Mouse (Mus musculus) liver, embryonic 14.5 days (tissue): ENCODE results near the gene Six5. TPM values are rescaled to one million over a fixed set of nuclear protein-coding genes. Genes with fewer than 3 reads are reported as not detected.

Source experiments
- ATAC-seq: fragments of 200-750 bp; cut with Nextera tagmentation; 2 replicates; pipeline ENCODE4 v1.8.0; 2017; ENCODE audit warnings: moderate number of reproducible peaks, mild to moderate bottlenecking, moderate library complexity; ENCODE audit not compliant: insufficient read depth
- DNase-seq, 3 experiments: peaks; one replicate each; pipeline ENCODE4 v3.0.0-alpha.2; 2012 to 2013; ENCODE audit warnings: low read depth in 3 of 3, low spot score in 3 of 3
- H3K27ac ChIP-seq: fragments of 300-500 bp; sonication (generic); 2 replicates; pipeline ENCODE4 v1.5.1; 2014; ENCODE audit warnings: moderate library complexity, mild to moderate bottlenecking, control low read depth, inconsistent platforms
- H3K27me3 ChIP-seq: fragments of 300-500 bp; sonication (generic); 2 replicates; pipeline ENCODE4 v1.6.1; 2014; ENCODE audit warnings: mild to moderate bottlenecking, low read length, moderate library complexity; ENCODE audit not compliant: control insufficient read depth, insufficient read depth
- H3K36me3 ChIP-seq: fragments of 300-500 bp; sonication (generic); replicated peaks from 2 replicates; pipeline ENCODE4 v1.6.1; 2014; ENCODE audit warnings: low read depth; ENCODE audit not compliant: control insufficient read depth, insufficient read depth
- H3K4me1 ChIP-seq, 2 experiments: fragments of 200-500 bp in 1 of 2; fragments of 300-500 bp in 1 of 2; sonication (generic) in 1 of 2; replicated peaks; 2 replicates each; pipeline ENCODE4 v1.6.1; 2012 to 2014; ENCODE audit warnings: antibody characterized with exemption in 1 of 2, inconsistent platforms in 1 of 2, low read length in 1 of 2; ENCODE audit not compliant: control insufficient read depth in 2 of 2, insufficient read depth in 2 of 2
- H3K4me2 ChIP-seq: fragments of 300-500 bp; sonication (generic); 2 replicates; pipeline ENCODE4 v1.6.1; 2014; ENCODE audit warnings: low read depth, mild to moderate bottlenecking, control low read depth, moderate library complexity
- H3K4me3 ChIP-seq, 2 experiments: fragments of 200-500 bp in 1 of 2; fragments of 300-500 bp in 1 of 2; sonication (generic) in 1 of 2; 2 replicates each; pipeline ENCODE4 v1.5.1; 2012 to 2014; ENCODE audit warnings: low read depth in 2 of 2, low read length in 2 of 2, mild to moderate bottlenecking in 2 of 2, control low read depth in 1 of 2, inconsistent platforms in 1 of 2, moderate library complexity in 1 of 2; ENCODE audit not compliant: insufficient read depth in 1 of 2
- H3K9ac ChIP-seq: fragments of 300-500 bp; sonication (generic); replicated peaks from 2 replicates; pipeline ENCODE4 v1.6.1; 2014; ENCODE audit warnings: mild to moderate bottlenecking, control low read depth, moderate library complexity
- H3K9me3 ChIP-seq: fragments of 300-500 bp; sonication (generic); 2 replicates; pipeline ENCODE4 v1.6.1; 2016; ENCODE audit warnings: low read length, mixed read lengths; ENCODE audit not compliant: control insufficient read depth
- CTCF ChIP-seq: IDR thresholded peaks from 2 replicates; pipeline ENCODE4 v1.5.1; 2016; ENCODE audit warnings: antibody characterized with exemption, low read depth, control low read depth
- EP300 ChIP-seq: IDR thresholded peaks from 2 replicates; pipeline ENCODE4 v1.6.1; 2016; ENCODE audit warnings: antibody characterized with exemption, low read depth
- WGBS: fragments of 180-500 bp; shearing (Covaris S2); extraction: QIAGEN DNeasy Blood & Tissue Kit; methylation state at CpG from one replicate; pipeline ENCODE4 v1.1.7; 2014; ENCODE audit not compliant: insufficient replicate concordance; 5-methylcytosine and 5-hydroxymethylcytosine counted together
- polyA plus RNA-seq, 2 experiments: library from polyadenylated mRNA; depleted of rRNA in 1 of 2; stranded (reverse) in 1 of 2; unstranded in 1 of 2; fragments of >200 nt; fragmentation: Nextera tagmentation in 1 of 2; extraction: Ambion mirVana in 1 of 2; gene quantifications; 2 replicates each; pipeline versions ENCODE4 v1.2.1 to v1.2.3; 2012 to 2014

Six5 gene
- polyA plus RNA-seq, 2 experiments: 0.60 to 3.3 TPM

- no peak overlapping the region for H3K27ac ChIP-seq
- ATAC-seq (no peak), DNase-seq (no peak)
- H3K9ac ChIP-seq: no peak overlapping the region
- peak overlapping the region; percentile 95 for H3K4me2 ChIP-seq
- 24% methylated on average over 13 of the region's 17 CpGs for WGBS
- no peak overlapping the region for H3K4me3 ChIP-seq
- H3K4me1 ChIP-seq: peaks cover 0 to 11% of the 10 kb centered on the region in 2 experiments; a peak in 3 of 4 replicates
- H3K36me3 ChIP-seq: no peaks in the 10 kb centered on the region
- H3K9me3 ChIP-seq: no peaks in the 10 kb centered on the region
- H3K27me3 ChIP-seq: peaks cover 55% of the 10 kb centered on the region
- no peak for TF ChIP-seq CTCF
- no peak for TF ChIP-seq EP300
Measured at GRCm38 (mm10) chr7:19091913-19092312, 2.5 kb upstream of the Six5 start.

DNA sequence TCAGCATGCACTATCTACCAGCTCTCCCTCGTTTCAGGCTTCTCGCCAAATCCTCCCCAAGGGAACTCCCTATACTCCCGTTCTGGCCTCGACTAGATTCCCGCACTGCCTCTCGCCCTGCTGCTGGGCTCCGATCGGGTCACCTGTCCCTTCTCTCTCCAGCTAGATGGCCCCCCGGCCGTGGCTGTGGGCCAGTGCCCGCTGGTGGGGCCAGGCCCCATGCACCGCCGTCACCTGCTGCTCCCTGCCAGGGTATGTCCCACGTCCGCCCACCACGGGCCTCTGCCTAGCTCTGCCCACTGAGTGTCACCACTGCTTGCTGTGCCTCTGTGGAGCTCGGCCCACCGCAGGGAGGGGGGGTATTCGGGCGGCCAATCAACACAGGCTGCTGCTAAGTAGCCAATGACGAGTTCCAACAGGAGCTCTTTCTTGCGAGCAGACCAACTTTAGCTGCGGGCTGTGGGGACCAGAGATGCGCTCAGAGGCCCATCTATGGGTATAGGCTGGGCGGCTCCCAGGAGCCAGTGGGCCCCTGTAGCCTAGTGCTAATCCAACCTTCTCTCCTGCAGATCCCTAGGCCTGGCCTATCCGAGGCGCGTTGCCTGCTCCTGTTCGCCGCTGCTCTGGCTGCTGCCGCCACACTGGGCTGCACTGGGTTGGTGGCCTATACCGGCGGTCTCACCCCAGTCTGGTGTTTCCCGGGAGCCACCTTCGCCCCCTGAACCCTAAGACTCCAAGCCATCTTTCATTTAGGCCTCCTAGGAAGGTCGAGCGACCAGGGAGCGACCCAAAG, 1.8 kb upstream of the Six5 start:
- H3K27ac ChIP-seq: no peak overlapping the region
- H3K4me2 ChIP-seq: peak overlapping the region; percentile 95
- H3K27me3 ChIP-seq: peaks cover 52% of the 10 kb centered on the region
- H3K9ac ChIP-seq: no peak overlapping the region
- WGBS: 8% methylated on average over 38 of the region's 38 CpGs
- ATAC-seq: peak; percentile 32
- H3K4me1 ChIP-seq: peaks cover 0 to 13% of the 10 kb centered on the region in 2 experiments; a peak in 3 of 4 replicates
- no peak for TF ChIP-seq CTCF
- no peak for TF ChIP-seq EP300
- no peaks in the 10 kb centered on the region for H3K36me3 ChIP-seq
- peak overlapping the region; percentile 23 to 64 for H3K4me3 ChIP-seq
- DNase-seq: no peak
- H3K9me3 ChIP-seq: no peaks in the 10 kb centered on the region

GRCm38 (mm10) chr7:19093174-19093521, 1.2 kb upstream of the Six5 start:
- peaks cover 0 to 13% of the 10 kb centered on the region in 2 experiments; a peak in 3 of 4 replicates for H3K4me1 ChIP-seq
- no peak for TF ChIP-seq EP300
- peak; percentile 95 for TF ChIP-seq CTCF
- H3K9me3 ChIP-seq: no peaks in the 10 kb centered on the region
- ATAC-seq (peak; percentile 69), DNase-seq (peak; percentile 56 to 66 (median 59))
- H3K4me3 ChIP-seq: peak overlapping the region; percentile 64 to 68
- H3K27me3 ChIP-seq: peaks cover 49% of the 10 kb centered on the region
- H3K27ac ChIP-seq: no peak overlapping the region
- H3K4me2 ChIP-seq: peak overlapping the region; percentile 95
- 0% methylated on average over 15 of the region's 15 CpGs for WGBS
- H3K9ac ChIP-seq: no peak overlapping the region; the same call in 1 of the 2 replicates
- H3K36me3 ChIP-seq: no peaks in the 10 kb centered on the region

GRCm38 (mm10) chr7:19093537-19094385, 633 bp upstream of the Six5 start:
- Histone ChIP-seq H3K9ac (peak overlapping the region; percentile 59), H3K27me3 (peaks cover 49% of the 10 kb centered on the region), H3K4me2 (peak overlapping the region; percentile 95), H3K4me1 (peaks cover 0 to 13% of the 10 kb centered on the region in 2 experiments; a peak in 3 of 4 replicates), H3K27ac (peak overlapping the region; percentile 50), H3K9me3 (no peaks in the 10 kb centered on the region), H3K36me3 (no peaks in the 10 kb centered on the region), H3K4me3 (peak overlapping the region; percentile 64 to 68)
- DNase-seq: peak; percentile 82 to 88 (median 83)
- 1% methylated on average over 45 of the region's 45 CpGs for WGBS
- TF ChIP-seq EP300: peak; percentile 20; the same call in 1 of the 2 replicates
- no peak for TF ChIP-seq CTCF
- ATAC-seq: peak; percentile 80
